Mouse (Mus musculus) megakaryocyte progenitor cell, adult 5-6 weeks (primary cell): ENCODE measurements at regions not wholly inside any gene's neighbourhood (a gene's known extent, or its start where the extent isn't known, plus 50 kb on each side); places are given as distances from the start of the nearest gene placed in this dataset.

ENCODE experiments used
- ATAC-seq: replicated peaks from 2 replicates; pipeline ENCODE4 v1.8.0; 2016; ENCODE audit warnings: mild to moderate bottlenecking, moderate TSS enrichment, inconsistent platforms; ENCODE audit not compliant: poor library complexity

DNA sequence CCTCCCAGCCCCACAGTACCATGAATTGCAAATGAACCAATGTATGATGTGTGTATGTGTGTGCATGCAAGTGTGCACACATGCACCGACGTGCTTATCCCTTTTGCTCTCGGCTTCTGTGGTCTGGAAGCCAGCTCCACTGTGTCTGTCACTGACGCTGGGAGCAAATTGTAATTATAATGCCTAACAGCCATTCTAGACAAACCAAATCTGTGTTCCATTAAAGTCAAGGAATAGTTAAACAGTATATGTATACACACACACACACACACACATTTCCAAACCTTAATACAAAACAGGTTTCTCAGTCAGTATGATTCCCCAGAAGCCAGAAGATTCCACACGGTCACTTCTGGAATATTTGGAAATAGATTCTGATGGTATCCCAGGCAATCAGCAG lies 560.3 kb upstream of the Gm26657 start:
- ATAC-seq: no peak

DNA sequence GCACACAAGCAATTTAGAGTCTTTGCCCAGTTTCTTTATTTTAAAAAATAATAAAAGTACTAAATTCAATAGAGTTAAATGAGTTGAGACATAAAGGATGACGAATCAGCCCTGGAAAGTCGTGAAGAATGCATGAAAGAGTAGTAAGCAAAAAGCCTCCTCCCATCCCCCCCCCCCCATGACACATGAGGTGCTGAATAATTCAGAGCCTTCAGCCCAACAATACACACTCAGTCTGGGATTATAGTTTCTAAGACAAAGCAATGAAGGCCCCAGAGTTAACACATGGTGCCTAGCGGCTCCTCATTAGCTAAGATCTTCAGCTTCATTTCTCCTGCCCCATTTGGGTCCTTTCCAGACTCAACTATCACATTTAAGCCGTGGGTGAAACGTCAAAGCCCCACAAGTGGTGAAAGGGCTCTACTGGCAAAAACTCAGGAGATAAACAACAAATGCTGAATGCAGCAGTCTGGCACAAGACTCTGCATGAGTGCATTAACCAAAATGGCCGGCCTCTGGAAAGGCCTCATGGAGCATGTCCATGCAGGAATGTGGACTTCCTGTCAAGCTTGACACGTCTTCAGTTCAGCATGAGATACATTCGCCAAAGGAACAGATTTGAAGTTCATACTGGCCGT lies 560.9 kb upstream of the Gm26657 start:
- no peak for ATAC-seq

DNA sequence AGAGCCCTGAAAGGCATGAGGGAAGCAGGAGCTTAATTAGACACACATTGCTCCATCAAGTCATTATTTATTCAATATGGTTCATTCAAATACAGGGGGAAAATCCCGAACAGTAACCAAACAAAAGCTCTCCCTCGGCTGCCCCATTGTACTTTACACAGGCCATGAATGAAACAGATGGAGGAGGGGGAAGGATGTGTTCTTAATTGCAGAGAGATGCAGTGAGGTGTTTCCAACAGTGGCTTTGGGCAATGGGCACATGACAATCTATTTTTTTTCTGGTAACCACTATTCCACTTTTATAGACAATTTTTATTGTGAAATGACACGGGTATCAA lies 578.6 kb upstream of the Gm26657 start:
- ATAC-seq: no peak

- ATAC-seq: no peak
Observed at GRCm38 (mm10) chr4:56160551-56161256, 579.2 kb upstream of the Gm26657 start.

DNA sequence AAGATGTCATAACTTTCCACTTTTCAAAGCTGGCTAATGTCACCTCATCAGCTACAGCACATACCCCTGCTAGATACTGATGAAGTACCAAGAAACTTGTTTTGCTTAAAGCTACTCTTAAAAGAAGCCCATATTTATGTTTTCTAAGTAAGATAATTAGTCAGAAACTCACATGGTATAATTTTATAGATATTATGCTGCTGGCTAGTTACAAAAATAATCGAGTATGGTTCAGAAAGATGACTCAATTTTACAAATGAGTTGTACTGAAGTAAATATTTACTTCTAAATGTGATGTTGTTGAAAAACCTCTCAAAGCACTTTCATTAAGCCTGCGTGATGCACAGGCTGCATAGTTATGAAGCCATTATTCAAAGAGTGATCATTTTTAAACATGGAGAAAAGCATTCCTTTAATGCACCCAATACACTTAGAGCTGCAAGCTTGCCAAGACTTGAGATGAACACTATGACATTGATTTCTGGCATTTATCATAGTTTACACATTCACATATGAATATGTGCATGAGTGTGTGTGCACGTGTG lies 582.3 kb upstream of the Gm26657 start:
- no peak for ATAC-seq

- ATAC-seq: no peak
Observed at GRCm38 (mm10) chr4:56150716-56151115, 589.2 kb upstream of the Gm26657 start.

- ATAC-seq: no peak
Observed at GRCm38 (mm10) chr4:56143827-56144226, 596.0 kb upstream of the Gm26657 start.

DNA sequence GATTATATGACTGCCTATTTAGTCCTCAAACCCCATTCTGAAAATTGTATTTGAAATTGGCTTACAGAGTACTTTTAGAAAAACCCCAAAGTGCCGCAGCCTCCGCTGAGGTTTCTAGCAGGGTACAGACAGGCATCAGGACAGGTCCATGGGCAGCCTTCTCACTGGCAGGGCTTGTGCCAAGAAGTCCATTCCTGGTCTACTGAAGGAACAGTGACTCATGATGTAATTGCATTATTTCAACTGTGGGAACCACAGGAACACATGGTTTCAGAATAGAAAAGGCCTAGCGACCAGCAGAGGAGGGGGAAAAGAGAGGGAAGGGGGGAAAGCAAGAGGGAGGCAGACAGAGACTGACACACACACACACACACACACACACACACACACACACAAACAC lies 603.0 kb upstream of the Gm26657 start:
- ATAC-seq: no peak

- 0 out of 2 replicates have a peak, but pooled peaks have one; percentile 34 for ATAC-seq
Observed at GRCm38 (mm10) chr4:56134350-56134749, 602.1 kb upstream of the Klf4 start.

- no peak for ATAC-seq
Observed at GRCm38 (mm10) chr4:56127730-56128482, 595.6 kb upstream of the Klf4 start.

DNA sequence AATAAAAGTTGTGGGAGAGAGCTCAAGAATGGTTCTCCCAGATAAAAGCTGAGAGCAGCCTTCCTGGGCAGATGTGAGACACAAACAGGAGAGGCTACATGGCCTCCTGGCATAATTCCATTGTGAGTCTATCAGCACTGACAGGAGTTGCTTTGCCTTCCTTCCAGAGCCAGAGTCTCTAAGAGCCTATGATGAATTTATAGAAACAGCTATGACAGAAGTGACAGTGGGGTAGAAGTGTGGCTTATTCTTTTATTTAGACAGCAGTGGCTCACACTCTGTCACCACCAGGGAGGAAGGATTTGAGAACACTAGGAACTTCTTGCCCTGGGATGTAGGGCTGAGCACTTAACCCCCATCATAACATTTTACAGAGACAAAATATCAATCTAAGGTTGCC lies 592.2 kb upstream of the Klf4 start:
- ATAC-seq: no peak

DNA sequence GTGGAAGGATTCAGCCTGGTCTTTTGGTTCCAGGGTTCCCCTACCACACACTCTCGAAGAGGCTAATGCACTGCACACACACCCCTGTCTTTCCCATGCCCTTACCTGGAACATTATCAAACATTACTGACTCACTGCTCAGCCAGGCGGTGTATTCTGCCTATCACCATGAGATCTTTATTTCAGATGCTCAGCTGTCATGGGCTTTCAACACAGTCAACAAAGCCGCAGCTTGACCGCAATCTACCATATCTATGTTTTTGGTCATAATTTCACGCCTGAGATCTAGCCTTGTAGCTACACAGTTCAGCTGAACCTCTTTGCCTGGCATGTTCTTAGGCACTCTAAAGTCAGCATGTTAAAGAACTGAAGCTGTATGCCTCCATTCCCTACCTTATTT lies 589.9 kb upstream of the Klf4 start:
- no peak for ATAC-seq

- ATAC-seq: no peak
Observed at GRCm38 (mm10) chr4:56121664-56122063, 589.4 kb upstream of the Klf4 start.

DNA sequence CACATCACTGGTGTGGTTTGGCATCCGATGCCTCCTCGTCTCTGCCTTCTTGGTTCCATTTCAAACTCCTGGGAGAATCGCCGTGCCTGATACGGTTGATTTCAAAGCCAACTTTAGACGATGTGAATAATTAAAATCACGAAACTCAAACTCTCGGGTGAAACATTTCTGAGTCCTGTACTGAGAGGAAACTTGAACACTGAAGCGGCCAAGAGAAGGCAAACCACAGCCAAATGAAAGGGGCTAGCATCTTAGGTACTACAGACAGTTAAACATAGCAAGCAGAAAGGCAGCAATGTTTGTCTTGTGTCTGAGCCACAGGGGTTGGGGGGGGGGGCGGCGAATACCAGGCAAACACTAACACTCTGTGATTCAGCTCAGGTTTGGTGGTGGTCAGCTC lies 588.1 kb upstream of the Klf4 start:
- ATAC-seq: no peak

DNA sequence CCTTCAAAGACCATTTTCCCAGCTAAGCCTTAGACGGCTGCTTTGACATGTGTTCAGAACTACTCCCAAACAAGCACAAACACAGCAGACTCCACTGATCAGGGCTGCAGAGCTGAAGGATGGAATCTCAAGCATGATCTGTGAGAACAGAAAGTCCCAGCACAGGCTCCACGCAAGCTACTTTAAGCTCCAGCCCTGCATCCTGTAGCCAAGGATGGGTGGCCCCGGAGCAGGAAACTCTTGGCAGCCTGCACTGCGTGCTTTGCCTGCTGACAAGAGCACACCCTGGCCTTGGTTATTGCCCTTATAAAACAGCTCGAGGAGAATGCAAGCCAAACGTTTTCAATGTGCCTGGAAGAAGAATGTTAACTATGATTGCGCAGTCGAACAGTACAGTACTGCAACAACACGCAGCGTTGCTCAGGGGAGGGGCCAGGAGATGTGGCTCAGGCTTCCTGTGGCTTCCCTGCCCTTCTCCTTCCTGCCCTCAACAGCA lies 581.5 kb upstream of the Klf4 start:
- peak; percentile 98 for ATAC-seq

GRCm38 (mm10) chr4:56112931-56113700 lies 580.9 kb upstream of the Klf4 start:
- ATAC-seq: peak; percentile 7; the same call in 1 of the 2 replicates

GRCm38 (mm10) chr4:56106962-56107361 lies 574.7 kb upstream of the Klf4 start:
- no peak for ATAC-seq

DNA sequence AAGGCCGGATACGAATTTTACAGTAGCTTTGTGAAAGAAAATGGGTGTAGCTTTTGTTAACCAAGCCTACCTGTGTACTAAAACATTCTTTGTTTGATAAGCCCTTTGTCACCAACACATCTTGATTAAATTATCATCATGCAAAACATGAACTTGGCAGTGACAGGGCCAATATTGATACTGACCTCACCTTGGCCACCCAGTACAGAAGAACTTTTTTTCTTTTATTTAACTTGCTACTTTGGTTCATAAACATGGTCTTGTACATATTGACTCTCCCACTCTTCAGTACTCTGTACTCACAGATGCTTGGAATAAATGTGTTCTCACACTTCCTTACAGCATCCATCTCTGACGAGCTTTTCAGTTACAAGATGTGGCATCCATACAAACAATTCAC lies 570.0 kb upstream of the Klf4 start:
- ATAC-seq: no peak

- ATAC-seq: no peak
Observed at GRCm38 (mm10) chr4:56090796-56091195, 558.5 kb upstream of the Klf4 start.

DNA sequence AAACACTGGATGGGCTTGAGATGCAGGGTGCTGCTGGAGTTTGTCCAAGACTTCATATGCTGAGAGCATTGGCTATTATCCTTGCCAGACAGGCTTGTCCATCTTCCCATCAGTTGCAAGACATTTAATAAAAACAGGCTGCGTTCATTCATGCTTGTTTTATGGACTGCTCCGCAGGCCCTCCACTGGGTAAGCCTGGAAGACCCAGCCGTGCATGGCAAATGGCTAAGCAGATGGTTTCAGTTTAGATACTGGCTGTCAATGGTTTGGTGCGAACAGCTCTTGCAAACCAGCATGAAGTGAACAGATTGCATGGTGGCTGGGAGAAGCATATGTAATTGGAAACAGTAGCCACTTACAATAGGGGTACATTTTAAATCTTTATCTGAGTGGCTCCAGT lies 556.4 kb upstream of the Klf4 start:
- no peak for ATAC-seq

DNA sequence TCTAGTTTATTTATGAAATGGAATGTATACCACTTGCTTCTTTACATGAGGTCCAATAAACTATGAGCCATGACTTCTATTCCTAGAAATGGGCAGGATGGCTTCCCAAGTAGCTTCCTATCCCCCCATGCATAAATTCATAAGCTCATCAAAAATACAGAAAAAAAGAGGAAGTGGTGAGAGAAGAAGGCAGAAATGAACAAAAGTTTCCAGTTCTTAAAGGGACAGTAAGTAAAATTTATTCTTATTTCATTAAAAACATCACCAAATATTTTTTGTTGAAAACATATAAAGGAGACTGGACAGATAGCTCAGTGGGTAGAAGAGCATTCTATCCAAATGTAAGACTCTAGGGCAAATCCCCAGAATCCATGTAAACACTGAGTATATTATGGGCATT lies 554.0 kb upstream of the Klf4 start:
- ATAC-seq: no peak
